In genomic region chr7:98309219-98310030, GRCm38 (mm10) we compare ENCODE assay signal across 8 mouse cellular contexts. TPM values are rescaled to one million over a fixed set of nuclear protein-coding genes. Genes with fewer than 3 reads are reported as not detected.
DNase-seq lines count a peak whose midpoint lies in the region; ATAC-seq lines count a peak whose summit lies in the region.

No protein-coding gene starts in this region.

- DNase-seq in NIH3T3 (ENCODE audit: low read depth): peak; percentile 97
- peak; percentile 94 to 98 for DNase-seq in cerebellum, postnatal 10 days
- peak; percentile 75 to 88 for DNase-seq in frontal cortex, postnatal 14 days (ENCODE audit: low spot score in 2 of 2)
- DNase-seq in hindbrain, embryonic 14.5 days (ENCODE audit: low spot score): peak; percentile 87
- DNase-seq in layer of hippocampus, postnatal 36 days: peak; percentile 89
- peak; percentile 98 for DNase-seq in lung, postnatal 36 days
- peak; percentile 95 for DNase-seq in retina, postnatal 1 day
- peak; percentile 92 to 93 for DNase-seq in urinary bladder, adult 18-20 months (ENCODE audit: low spot score in 2 of 2)

- H3K9me3 ChIP-seq in hindbrain, embryonic 14.5 days (ENCODE audit: control insufficient read depth, low read length): no peaks in the 10 kb centered on the region

- H3K4me3 ChIP-seq in hindbrain, embryonic 14.5 days (replicated peaks; ENCODE audit: low read length): peak overlapping the region; percentile 85

- H3K27ac ChIP-seq in hindbrain, embryonic 14.5 days: peak overlapping the region; percentile 69

- H3K27me3 ChIP-seq in hindbrain, embryonic 14.5 days (ENCODE audit: control insufficient read depth, insufficient read depth, low read length): no peaks in the 10 kb centered on the region

- ATAC-seq in hindbrain, embryonic 14.5 days (ENCODE audit: low FRiP score): peak; percentile 98

- H3K4me1 ChIP-seq in hindbrain, embryonic 14.5 days (replicated peaks; ENCODE audit: control insufficient read depth, insufficient read depth, low read length): peaks cover 9% of the 10 kb centered on the region

- peak overlapping the region; percentile 84 for H3K9ac ChIP-seq in hindbrain, embryonic 14.5 days

- peak overlapping the region; percentile 86 for H3K4me2 ChIP-seq in hindbrain, embryonic 14.5 days (replicated peaks)

- WGBS in hindbrain, embryonic 14.5 days: under 1% methylated on average over 49 of the region's 53 CpGs

- H3K36me3 ChIP-seq in hindbrain, embryonic 14.5 days (replicated peaks; ENCODE audit: control insufficient read depth, insufficient read depth): no peaks in the 10 kb centered on the region

RNA-seq across cellular contexts. Expression of gene Acer3, which starts 11.6 kb away (rescaled TPM):
- polyA plus RNA-seq in hindbrain, embryonic 14.5 days (2014; fragmentation: Nextera tagmentation; extraction: Ambion mirVana): 27.1 and 27.4 TPM in 2 replicates
- total RNA-seq in layer of hippocampus, postnatal 36 days (2021): 10 to 100 TPM; 21.0 to 21.4 TPM

RNA-seq across cellular contexts. Expression of gene Tsku, which starts 51.7 kb away (rescaled TPM):
- 9.5 and 11.7 TPM in 2 replicates for polyA plus RNA-seq in hindbrain, embryonic 14.5 days (2014; fragmentation: Nextera tagmentation; extraction: Ambion mirVana)
- total RNA-seq in layer of hippocampus, postnatal 36 days (2021): 1 to 10 TPM; 1.4 TPM

Comparison
In these comparisons a context has a peak if more than half of its experiments do, and no peak if none do; other contexts are left out.
1. Peak in every context shown above with its lines: DNase-seq, ATAC-seq, H3K4me3 ChIP-seq and H3K27ac ChIP-seq.